Mouse (Mus musculus) kidney, embryonic 16.5 days (tissue): ENCODE measurements around the gene Slc22a18. TPM values are rescaled to one million over a fixed set of nuclear protein-coding genes. Genes with fewer than 3 reads are reported as not detected.
A peak's percentile ranks its signal among the peaks of the same experiment; 100 is the strongest.

ENCODE experiments used
- ATAC-seq: fragments of 200-750 bp; cut with Nextera tagmentation; 2 replicates; pipeline ENCODE4 v1.8.0; 2017; ENCODE audit warnings: moderate TSS enrichment; ENCODE audit not compliant: low FRiP score, low TSS enrichment
- H3K27ac ChIP-seq: fragments of 300-500 bp; sonication (generic); 2 replicates; pipeline ENCODE4 v1.5.1; 2014; ENCODE audit warnings: low read length
- H3K27me3 ChIP-seq: fragments of 300-500 bp; sonication (generic); 2 replicates; pipeline ENCODE4 v1.6.1; 2014; ENCODE audit warnings: low read length, control low read depth, mixed read lengths; ENCODE audit not compliant: insufficient read depth
- H3K36me3 ChIP-seq: fragments of 300-500 bp; sonication (generic); 2 replicates; pipeline ENCODE4 v1.6.1; 2014; ENCODE audit warnings: low read length, control low read depth, mixed read lengths; ENCODE audit not compliant: insufficient read depth
- H3K4me1 ChIP-seq: fragments of 300-500 bp; sonication (generic); 2 replicates; pipeline ENCODE4 v1.6.1; 2014; ENCODE audit warnings: low read length, control low read depth, mixed read lengths; ENCODE audit not compliant: insufficient read depth
- H3K4me2 ChIP-seq: fragments of 300-500 bp; sonication (generic); replicated peaks from 2 replicates; pipeline ENCODE4 v1.6.1; 2014; ENCODE audit warnings: low read depth, low read length
- H3K4me3 ChIP-seq: fragments of 300-500 bp; sonication (generic); 2 replicates; pipeline ENCODE4 v1.5.1; 2014; ENCODE audit warnings: mild to moderate bottlenecking, low read length
- H3K9ac ChIP-seq: fragments of 300-500 bp; sonication (generic); replicated peaks from 2 replicates; pipeline ENCODE4 v1.6.1; 2014; ENCODE audit warnings: low read length
- H3K9me3 ChIP-seq: fragments of 300-500 bp; sonication (generic); 2 replicates; pipeline ENCODE4 v1.6.1; 2016; ENCODE audit warnings: low read length, control low read depth
- WGBS: fragments of 180-500 bp; shearing (Covaris S2); extraction: QIAGEN DNeasy Blood & Tissue Kit; methylation state at CpG from one replicate; pipeline ENCODE4 v1.1.7; 2014; 5-methylcytosine and 5-hydroxymethylcytosine counted together
- polyA plus RNA-seq: library from polyadenylated mRNA; unstranded; fragments of >200 nt; fragmentation: Nextera tagmentation; extraction: Ambion mirVana; gene quantifications from 2 replicates; pipeline ENCODE4 v1.2.1, GENCODE M21; 2015

Gene Slc22a18
- polyA plus RNA-seq, 1 experiment from 2014 or later, result 8.3 TPM

- Histone ChIP-seq H3K4me1 (peaks cover 6% of the 10 kb centered on the region; the same call in 1 of the 2 replicates), H3K4me2 (no peak overlapping the region), H3K4me3 (no peak overlapping the region), H3K9ac (no peak overlapping the region), H3K9me3 (no peaks in the 10 kb centered on the region), H3K27ac (no peak overlapping the region), H3K36me3 (no peaks in the 10 kb centered on the region), H3K27me3 (no peaks in the 10 kb centered on the region)
- WGBS, result 90% methylated on average over 3 of the region's 3 CpGs
- no peak for ATAC-seq
These were observed 3.3 kb downstream of the Slc22a18 start for GRCm38 (mm10) chr7:143476702-143477335.

GRCm38 (mm10) chr7:143477800-143478199, 4.3 kb downstream of the Slc22a18 start:
- 86% methylated on average over 5 of the region's 5 CpGs for WGBS
- no peaks in the 10 kb centered on the region for H3K27me3 ChIP-seq
- no peak for ATAC-seq
- no peak overlapping the region for H3K9ac ChIP-seq
- no peaks in the 10 kb centered on the region for H3K36me3 ChIP-seq
- no peak overlapping the region for H3K4me2 ChIP-seq
- H3K27ac ChIP-seq, result no peak overlapping the region
- H3K9me3 ChIP-seq, result no peaks in the 10 kb centered on the region
- H3K4me1 ChIP-seq, result peaks cover 11% of the 10 kb centered on the region
- H3K4me3 ChIP-seq, result no peak overlapping the region

- Histone ChIP-seq H3K4me3 (no peak overlapping the region), H3K9me3 (no peaks in the 10 kb centered on the region), H3K36me3 (no peaks in the 10 kb centered on the region), H3K27me3 (no peaks in the 10 kb centered on the region), H3K9ac (no peak overlapping the region), H3K27ac (no peak overlapping the region), H3K4me2 (no peak overlapping the region), H3K4me1 (peaks cover 5% of the 10 kb centered on the region; the same call in 1 of the 2 replicates)
- ATAC-seq, result no peak
- WGBS, result 32% methylated on average over 13 of the region's 13 CpGs
These were observed 7.0 kb downstream of the Slc22a18 start for GRCm38 (mm10) chr7:143480498-143480897.

- WGBS, result 47% methylated on average over 5 of the region's 5 CpGs
These were observed 8.4 kb downstream of the Slc22a18 start for GRCm38 (mm10) chr7:143481806-143482387.

GRCm38 (mm10) chr7:143482541-143482940, 9.0 kb downstream of the Slc22a18 start:
- H3K4me1 ChIP-seq, result peaks cover 5% of the 10 kb centered on the region; the same call in 1 of the 2 replicates
- no peak overlapping the region for H3K4me3 ChIP-seq
- H3K27me3 ChIP-seq, result no peaks in the 10 kb centered on the region
- no peak overlapping the region for H3K9ac ChIP-seq
- no peaks in the 10 kb centered on the region for H3K9me3 ChIP-seq
- H3K36me3 ChIP-seq, result no peaks in the 10 kb centered on the region
- H3K27ac ChIP-seq, result no peak overlapping the region
- 0 out of 2 replicates have a peak, but pooled peaks have one; percentile 56 for ATAC-seq
- no peak overlapping the region for H3K4me2 ChIP-seq
- WGBS, result 15% methylated on average over 6 of the region's 6 CpGs

More at GRCm38 (mm10) chr7:143481806-143482387, 8.4 kb downstream of the Slc22a18 start:
- no peaks in the 10 kb centered on the region for H3K9me3 ChIP-seq
- no peak for ATAC-seq
- peaks cover 5% of the 10 kb centered on the region; the same call in 1 of the 2 replicates for H3K4me1 ChIP-seq
- no peak overlapping the region for H3K4me2 ChIP-seq
- no peak overlapping the region for H3K27ac ChIP-seq
- no peak overlapping the region for H3K4me3 ChIP-seq
- H3K9ac ChIP-seq, result no peak overlapping the region
- H3K27me3 ChIP-seq, result no peaks in the 10 kb centered on the region
- H3K36me3 ChIP-seq, result no peaks in the 10 kb centered on the region

- Histone ChIP-seq H3K27ac (no peak overlapping the region), H3K4me3 (no peak overlapping the region)
- no peak for ATAC-seq
These were observed 16.2 kb downstream of the Slc22a18 start for GRCm38 (mm10) chr7:143489735-143490134.

GRCm38 (mm10) chr7:143493616-143494126, 20.1 kb downstream of the Slc22a18 start:
- H3K27me3 ChIP-seq, result peaks cover 5% of the 10 kb centered on the region; the same call in 1 of the 2 replicates
- no peaks in the 10 kb centered on the region for H3K4me1 ChIP-seq
- 71% methylated on average over 6 of the region's 6 CpGs for WGBS
- no peaks in the 10 kb centered on the region for H3K9me3 ChIP-seq
- no peak overlapping the region for H3K4me2 ChIP-seq
- no peaks in the 10 kb centered on the region for H3K36me3 ChIP-seq
- H3K9ac ChIP-seq, result no peak overlapping the region
- ATAC-seq, result no peak
- H3K27ac ChIP-seq, result no peak overlapping the region
- H3K4me3 ChIP-seq, result no peak overlapping the region

More at GRCm38 (mm10) chr7:143489735-143490134, 16.2 kb downstream of the Slc22a18 start:
- Histone ChIP-seq H3K9ac (no peak overlapping the region), H3K4me1 (no peaks in the 10 kb centered on the region), H3K27me3 (peaks cover 5% of the 10 kb centered on the region; the same call in 1 of the 2 replicates), H3K9me3 (no peaks in the 10 kb centered on the region), H3K36me3 (no peaks in the 10 kb centered on the region), H3K4me2 (no peak overlapping the region)
- 79% methylated on average over 6 of the region's 6 CpGs for WGBS

- 76% methylated on average over 8 of the region's 8 CpGs for WGBS
- Histone ChIP-seq H3K27me3 (peaks cover 7% of the 10 kb centered on the region), H3K9ac (no peak overlapping the region), H3K27ac (no peak overlapping the region), H3K36me3 (no peaks in the 10 kb centered on the region), H3K4me3 (no peak overlapping the region), H3K4me1 (no peaks in the 10 kb centered on the region), H3K4me2 (no peak overlapping the region), H3K9me3 (no peaks in the 10 kb centered on the region)
- no peak for ATAC-seq
These were observed 21.8 kb downstream of the Slc22a18 start for GRCm38 (mm10) chr7:143495104-143495961.

- Histone ChIP-seq H3K4me3 (no peak overlapping the region), H3K27ac (no peak overlapping the region), H3K9ac (no peak overlapping the region), H3K27me3 (peaks cover 35% of the 10 kb centered on the region), H3K36me3 (no peaks in the 10 kb centered on the region), H3K9me3 (no peaks in the 10 kb centered on the region), H3K4me1 (peaks cover 20% of the 10 kb centered on the region), H3K4me2 (no peak overlapping the region)
- ATAC-seq, result no peak
- WGBS, result 86% methylated on average over 4 of the region's 4 CpGs
These were observed 25.0 kb downstream of the Slc22a18 start for GRCm38 (mm10) chr7:143498584-143498983.
